Mouse (Mus musculus): Measurements from ENCODE around the gene Cd163l1.

Gene Cd163l1

DNA sequence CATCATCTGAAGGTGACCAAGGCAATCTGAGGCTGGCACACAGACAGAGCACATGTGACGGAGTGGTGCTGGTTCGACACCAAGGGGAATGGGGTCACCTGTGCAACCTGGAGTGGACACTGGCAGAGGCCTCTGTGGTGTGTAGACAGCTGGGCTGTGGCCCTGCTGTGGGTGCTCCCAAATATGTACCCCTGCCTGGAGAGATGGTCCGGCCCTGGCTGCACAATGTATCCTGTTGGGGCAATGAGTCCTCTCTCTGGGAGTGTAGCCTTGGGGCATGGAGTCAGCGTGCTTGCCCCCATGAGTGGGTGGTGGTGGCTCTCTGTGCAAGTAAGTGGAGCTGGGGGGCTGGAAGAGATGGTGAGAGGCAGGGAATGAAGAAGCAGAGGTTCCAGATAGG is 2.3 kb downstream of the Cd163l1 start:
- DNase-seq (ENCODE audit: low spot score): no peak

DNA sequence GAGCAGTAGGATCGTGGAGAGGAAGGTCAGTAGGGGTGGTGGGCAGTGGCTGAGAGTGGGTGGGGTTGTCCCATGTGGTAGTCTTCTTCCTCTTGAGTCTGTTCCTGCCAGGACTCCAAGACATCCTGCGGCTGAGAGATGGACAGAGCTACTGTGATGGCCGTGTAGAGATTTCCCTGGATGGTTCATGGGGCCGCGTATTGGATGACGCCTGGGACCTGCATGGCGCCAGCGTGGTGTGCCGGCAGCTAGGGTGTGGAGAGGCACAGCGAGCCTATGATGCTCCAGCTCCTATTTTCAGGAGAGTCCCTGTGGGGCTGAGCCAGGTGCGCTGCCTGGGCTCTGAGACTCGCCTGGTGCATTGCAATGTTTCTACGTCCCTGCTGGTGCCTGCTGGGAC is 6.1 kb downstream of the Cd163l1 start:
- no peak for DNase-seq (ENCODE audit: low spot score)

DNA sequence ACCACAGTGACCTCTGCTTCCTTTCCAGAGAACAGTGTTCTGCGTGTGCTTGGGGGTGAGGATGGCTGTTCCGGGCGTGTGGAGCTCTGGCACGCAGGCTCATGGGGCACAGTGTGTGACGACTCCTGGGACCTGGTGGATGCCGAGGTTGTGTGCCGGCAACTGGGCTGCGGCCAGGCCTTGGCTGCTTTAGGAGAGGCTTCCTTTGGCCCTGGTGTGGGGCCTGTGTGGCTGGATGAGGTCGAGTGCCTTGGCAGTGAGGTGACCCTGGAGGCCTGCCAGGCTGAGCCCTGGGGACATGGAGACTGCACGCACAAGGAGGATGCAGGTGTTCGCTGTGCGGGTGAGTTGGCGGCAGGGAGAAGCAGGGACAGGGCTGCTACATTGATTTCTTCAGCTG is 10.4 kb downstream of the Cd163l1 start:
- no peak for DNase-seq (ENCODE audit: low spot score)

GRCm38 (mm10) chr7:140231026-140231425 is 13.0 kb downstream of the Cd163l1 start:
- no peak for DNase-seq (ENCODE audit: low spot score)

- no peak for DNase-seq (ENCODE audit: low spot score)
These were observed 15.6 kb downstream of the Cd163l1 start for GRCm38 (mm10) chr7:140233696-140234095.

DNA sequence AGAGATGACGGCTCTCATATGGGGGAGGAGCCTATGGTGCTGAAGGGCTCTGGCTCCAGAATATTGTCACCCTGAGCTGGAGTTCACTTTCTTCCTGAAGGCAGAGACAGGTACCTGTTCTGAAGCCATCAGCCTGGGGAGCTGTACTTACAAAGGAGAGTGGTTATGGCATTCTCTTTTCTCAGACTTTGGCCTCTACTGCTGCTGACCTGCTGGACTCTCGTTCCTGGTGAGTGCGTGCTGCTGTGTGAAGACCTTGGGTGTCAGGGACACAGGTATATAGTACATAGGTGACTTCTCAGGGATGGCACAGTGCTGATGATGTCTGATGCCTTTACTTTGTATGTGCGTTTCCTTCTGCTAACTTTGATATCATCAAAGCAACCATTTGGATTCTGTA is 29.1 kb downstream of the Cd163l1 start, which contains the start of gene 5830411N06Rik:
Gene 5830411N06Rik (plus strand): TSS at position 69 of the 400 bp plus-strand sequence.
- DNase-seq (ENCODE audit: low spot score): no peak

- no peak for DNase-seq (ENCODE audit: low spot score)
These were observed 35.8 kb downstream of the Cd163l1 start for GRCm38 (mm10) chr7:140253780-140254299.
